49 mouse cellular contexts compared by ENCODE assay signal in genomic region chr3:95402741-95403140, GRCm38 (mm10). TPM values are rescaled to one million over a fixed set of nuclear protein-coding genes. Genes with fewer than 3 reads are reported as not detected.
"Had no signal": no experiment of that assay in that cellular context is flagged by ENCODE, and none has a peak within 500 bp of the region (broad histone marks: within the 10 kb centered on the region; RNA-seq: fewer than 3 reads in every experiment).

Gene 4930558C23Rik (minus strand): TSS chr3:95402841.

- H3K4me2 ChIP-seq: heart, embryonic 11.5 days; heart, embryonic 12.5 days; heart, embryonic 13.5 days; heart, embryonic 15.5 days; hindbrain, embryonic 12.5 days; hindbrain, embryonic 13.5 days; hindbrain, embryonic 14.5 days; hindbrain, embryonic 15.5 days; intestine, embryonic 15.5 days; kidney, embryonic 15.5 days had no signal

- H3K9ac ChIP-seq: heart, embryonic 12.5 days; heart, embryonic 13.5 days; heart, embryonic 15.5 days; hindbrain, embryonic 12.5 days; hindbrain, embryonic 13.5 days; hindbrain, embryonic 14.5 days; hindbrain, embryonic 15.5 days; intestine, embryonic 15.5 days; kidney, embryonic 15.5 days had no signal

- H3K27me3 ChIP-seq: heart, embryonic 12.5 days; heart, embryonic 13.5 days; heart, embryonic 15.5 days; hindbrain, embryonic 12.5 days; hindbrain, embryonic 13.5 days; hindbrain, embryonic 15.5 days; intestine, embryonic 15.5 days; kidney, embryonic 15.5 days had no signal

- H3K9me3 ChIP-seq: heart, embryonic 10.5 days; heart, embryonic 12.5 days; heart, embryonic 13.5 days; heart, embryonic 15.5 days; hindbrain, embryonic 10.5 days; hindbrain, embryonic 12.5 days; hindbrain, embryonic 13.5 days; hindbrain, embryonic 15.5 days; intestine, embryonic 15.5 days; kidney, embryonic 15.5 days had no signal

- H3K27ac ChIP-seq: heart, embryonic 10.5 days; heart, embryonic 13.5 days; heart, embryonic 15.5 days; hindbrain, embryonic 10.5 days; hindbrain, embryonic 12.5 days; hindbrain, embryonic 13.5 days; hindbrain, embryonic 14.5 days; hindbrain, embryonic 15.5 days; hindbrain, postnatal 0 days; intestine, embryonic 15.5 days; kidney, embryonic 15.5 days; kidney, postnatal 0 days; layer of hippocampus, adult 2 months had no signal

- H3K4me1 ChIP-seq: heart, embryonic 10.5 days; heart, embryonic 12.5 days; heart, embryonic 13.5 days; heart, embryonic 15.5 days; hindbrain, embryonic 10.5 days; hindbrain, embryonic 12.5 days; hindbrain, embryonic 13.5 days; hindbrain, embryonic 15.5 days; intestine, embryonic 15.5 days; kidney, embryonic 15.5 days had no signal

- DNase-seq: heart, postnatal 10 days; heart, postnatal 14 days; heart, postnatal 36 days; kidney, adult 11 months; kidney, adult 18-20 months; kidney, adult 2 months; kidney, adult 8-10 months; kidney, adult 9 months; kidney, postnatal 10 days; kidney, postnatal 14 days; kidney, postnatal 25 days; kidney, postnatal 36 days; kidney, postnatal 4 days; layer of hippocampus, adult 9-11 months; layer of hippocampus, postnatal 36 days had no signal

- H3K36me3 ChIP-seq: heart, embryonic 10.5 days; heart, embryonic 12.5 days; heart, embryonic 13.5 days; heart, embryonic 15.5 days; hindbrain, embryonic 10.5 days; hindbrain, embryonic 12.5 days; hindbrain, embryonic 13.5 days; hindbrain, embryonic 15.5 days; intestine, embryonic 15.5 days; kidney, embryonic 15.5 days had no signal

- H3K4me3 ChIP-seq: heart, embryonic 10.5 days; heart, embryonic 12.5 days; heart, embryonic 13.5 days; heart, embryonic 15.5 days; hindbrain, embryonic 10.5 days; hindbrain, embryonic 12.5 days; hindbrain, embryonic 13.5 days; hindbrain, embryonic 15.5 days; intestine, embryonic 15.5 days; kidney, embryonic 15.5 days; layer of hippocampus, adult 2 months had no signal

- ATAC-seq: hindbrain, embryonic 16.5 days; hindbrain, postnatal 0 days; inflammation-experienced regulatory T-cells, adult 6 months; intestine, embryonic 15.5 days; intestine, embryonic 16.5 days; intestine, postnatal 0 days had no signal

RNA-seq across cellular contexts. Expression of gene 4930558C23Rik, which starts in this region (rescaled TPM):
- total RNA-seq: heart, adult 8-10 months; heart, postnatal 10 days; heart, postnatal 14 days; heart, postnatal 25 days; heart, postnatal 36 days; hematopoietic stem cell, adult 5-6 weeks; hindbrain, postnatal 0 days; layer of hippocampus, adult 18-20 months; layer of hippocampus, adult 2 months; layer of hippocampus, adult 8-10 months; layer of hippocampus, postnatal 10 days; layer of hippocampus, postnatal 14 days; layer of hippocampus, postnatal 25 days; layer of hippocampus, postnatal 36 days had no signal
- polyA plus RNA-seq: heart, embryonic 10.5 days; heart, embryonic 11.5 days; heart, embryonic 12.5 days; heart, embryonic 13.5 days; heart, embryonic 14.5 days; heart, embryonic 15.5 days; heart, embryonic 16.5 days; heart, postnatal 0 days; hindbrain, embryonic 10.5 days; hindbrain, embryonic 11.5 days; hindbrain, embryonic 12.5 days; hindbrain, embryonic 13.5 days; hindbrain, embryonic 14.5 days; hindbrain, embryonic 15.5 days; hindbrain, embryonic 16.5 days; hindbrain, postnatal 0 days; inflammation-experienced regulatory T-cells, adult 6 months; intestine, embryonic 14.5 days; intestine, embryonic 15.5 days; intestine, embryonic 16.5 days; intestine, postnatal 0 days; kidney, adult 2 months; kidney, embryonic 14.5 days; kidney, embryonic 15.5 days; large intestine, adult 2 months had no signal
